Mouse (Mus musculus) midbrain, embryonic 14.5 days (tissue): ENCODE measurements around the gene Rpl29. TPM values are rescaled to one million over a fixed set of nuclear protein-coding genes. Genes with fewer than 3 reads are reported as not detected.

Experiments
- ATAC-seq: fragments of 200-750 bp; cut with Nextera tagmentation; 2 replicates; pipeline ENCODE4 v1.8.0; 2017; ENCODE audit warnings: moderate number of reproducible peaks, moderate library complexity; ENCODE audit not compliant: low FRiP score, low TSS enrichment
- DNase-seq: peaks from one replicate; pipeline ENCODE4 v3.0.0-alpha.2; 2015
- H3K27ac ChIP-seq: fragments of 300-500 bp; sonication (generic); replicated peaks from 2 replicates; pipeline ENCODE4 v1.5.1; 2014; ENCODE audit warnings: mild to moderate bottlenecking, low read depth, low read length, moderate library complexity
- H3K27me3 ChIP-seq: fragments of 300-500 bp; sonication (generic); 2 replicates; pipeline ENCODE4 v1.6.1; 2014; ENCODE audit warnings: low read length, control low read depth, mixed read lengths; ENCODE audit not compliant: control insufficient read depth, insufficient read depth
- H3K36me3 ChIP-seq: fragments of 300-500 bp; sonication (generic); 2 replicates; pipeline ENCODE4 v1.6.1; 2014; ENCODE audit warnings: low read length, control low read depth; ENCODE audit not compliant: control insufficient read depth, insufficient read depth
- H3K4me1 ChIP-seq: fragments of 300-500 bp; sonication (generic); 2 replicates; pipeline ENCODE4 v1.6.1; 2014; ENCODE audit warnings: mild to moderate bottlenecking, antibody characterized with exemption, low read length, control low read depth; ENCODE audit not compliant: control insufficient read depth, insufficient read depth
- H3K4me2 ChIP-seq: fragments of 300-500 bp; sonication (generic); 2 replicates; pipeline ENCODE4 v1.6.1; 2014; ENCODE audit warnings: mild to moderate bottlenecking, low read length, moderate library complexity
- H3K4me3 ChIP-seq: fragments of 300-500 bp; sonication (generic); replicated peaks from 2 replicates; pipeline ENCODE4 v1.5.1; 2014; ENCODE audit warnings: low read depth, low read length
- H3K9ac ChIP-seq: fragments of 300-500 bp; sonication (generic); replicated peaks from 2 replicates; pipeline ENCODE4 v1.6.1; 2014; ENCODE audit warnings: mild to moderate bottlenecking, low read length, moderate library complexity
- H3K9me3 ChIP-seq: fragments of 300-500 bp; sonication (generic); 2 replicates; pipeline ENCODE4 v1.6.1; 2016; ENCODE audit warnings: low read length, control low read depth, mixed read lengths; ENCODE audit not compliant: control insufficient read depth
- WGBS: fragments of 180-500 bp; shearing (Covaris S2); extraction: QIAGEN DNeasy Blood & Tissue Kit; methylation state at CpG from one replicate; pipeline ENCODE4 v1.1.7; 2014; 5-methylcytosine and 5-hydroxymethylcytosine counted together
- polyA plus RNA-seq: library from polyadenylated mRNA; unstranded; fragments of >200 nt; fragmentation: Nextera tagmentation; extraction: Ambion mirVana; gene quantifications from 2 replicates; pipeline ENCODE4 v1.2.1, GENCODE M21; 2014

Rpl29 gene
- polyA plus RNA-seq, 1 experiment from 2014 or later = 708 TPM

- H3K36me3 ChIP-seq = no peaks in the 10 kb centered on the region
- no peaks in the 10 kb centered on the region for H3K9me3 ChIP-seq
- H3K4me1 ChIP-seq = peaks cover 4% of the 10 kb centered on the region; the same call in 1 of the 2 replicates
- no peak for ATAC-seq
- no peak overlapping the region for H3K9ac ChIP-seq
- 61% methylated on average over 14 of the region's 14 CpGs for WGBS
- no peak for DNase-seq
- H3K4me3 ChIP-seq = no peak overlapping the region
- H3K27me3 ChIP-seq = no peaks in the 10 kb centered on the region
- no peak overlapping the region for H3K4me2 ChIP-seq
- H3K27ac ChIP-seq = no peak overlapping the region
Observed at GRCm38 (mm10) chr9:106470991-106471750, 41.9 kb downstream of the Rpl29 start.

DNA sequence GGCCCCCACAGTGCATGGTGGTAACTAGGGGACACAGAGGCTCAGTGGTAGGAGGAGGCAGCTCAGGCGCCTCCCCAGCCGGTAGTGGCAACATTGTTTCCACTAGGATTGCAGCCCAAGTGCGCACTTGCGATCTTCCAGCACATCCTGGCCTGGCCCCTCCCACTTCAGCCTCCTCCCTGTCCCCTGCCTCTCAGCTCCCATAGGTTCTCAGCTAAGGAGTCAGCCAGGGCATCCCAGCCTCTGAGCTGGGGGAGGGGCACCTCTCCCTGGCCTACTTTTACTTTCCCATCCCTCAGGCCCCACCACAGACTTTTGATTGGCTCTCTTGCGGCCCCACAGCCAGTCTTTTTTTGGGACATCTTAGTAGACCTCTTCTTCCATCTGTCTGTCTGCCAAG lies 42.6 kb downstream of the Rpl29 start:
- Histone ChIP-seq H3K9me3 (no peaks in the 10 kb centered on the region), H3K27me3 (no peaks in the 10 kb centered on the region), H3K4me2 (no peak overlapping the region), H3K27ac (no peak overlapping the region), H3K4me1 (0 out of 2 replicates have a peak, but pooled peaks cover 4% of the 10 kb centered on the region), H3K4me3 (no peak overlapping the region), H3K36me3 (no peaks in the 10 kb centered on the region), H3K9ac (no peak overlapping the region)
- ATAC-seq (no peak), DNase-seq (no peak)
- 24% methylated on average over 5 of the region's 5 CpGs for WGBS

GRCm38 (mm10) chr9:106472321-106472720 lies 43.1 kb downstream of the Rpl29 start:
- no peak for DNase-seq
- WGBS = 74% methylated on average over 4 of the region's 4 CpGs
- Histone ChIP-seq H3K4me3 (no peak overlapping the region), H3K9me3 (no peaks in the 10 kb centered on the region), H3K4me1 (0 out of 2 replicates have a peak, but pooled peaks cover 4% of the 10 kb centered on the region), H3K27ac (no peak overlapping the region), H3K4me2 (no peak overlapping the region), H3K27me3 (no peaks in the 10 kb centered on the region), H3K36me3 (no peaks in the 10 kb centered on the region), H3K9ac (no peak overlapping the region)
- ATAC-seq = no peak

GRCm38 (mm10) chr9:106473081-106473752 lies 44.0 kb downstream of the Rpl29 start:
- Histone ChIP-seq H3K9me3 (no peaks in the 10 kb centered on the region), H3K27ac (no peak overlapping the region), H3K4me3 (no peak overlapping the region), H3K4me2 (no peak overlapping the region), H3K4me1 (peaks cover 12% of the 10 kb centered on the region), H3K27me3 (no peaks in the 10 kb centered on the region), H3K36me3 (no peaks in the 10 kb centered on the region), H3K9ac (no peak overlapping the region)
- whole genome bisulfite sequencing = 92% methylated on average over 16 of the region's 16 CpGs
- ATAC-seq = no peak
- DNase-seq = no peak

GRCm38 (mm10) chr9:106473753-106474105 lies 44.5 kb downstream of the Rpl29 start:
- Histone ChIP-seq H3K4me1 (peaks cover 12% of the 10 kb centered on the region), H3K36me3 (no peaks in the 10 kb centered on the region), H3K27ac (no peak overlapping the region), H3K4me2 (no peak overlapping the region), H3K4me3 (no peak overlapping the region), H3K9me3 (no peaks in the 10 kb centered on the region), H3K9ac (0 out of 2 replicates have a peak overlapping the region, but pooled peaks have one; percentile 20), H3K27me3 (no peaks in the 10 kb centered on the region)
- ATAC-seq = no peak
- WGBS = 72% methylated on average over 5 of the region's 5 CpGs
- DNase-seq = no peak

DNA sequence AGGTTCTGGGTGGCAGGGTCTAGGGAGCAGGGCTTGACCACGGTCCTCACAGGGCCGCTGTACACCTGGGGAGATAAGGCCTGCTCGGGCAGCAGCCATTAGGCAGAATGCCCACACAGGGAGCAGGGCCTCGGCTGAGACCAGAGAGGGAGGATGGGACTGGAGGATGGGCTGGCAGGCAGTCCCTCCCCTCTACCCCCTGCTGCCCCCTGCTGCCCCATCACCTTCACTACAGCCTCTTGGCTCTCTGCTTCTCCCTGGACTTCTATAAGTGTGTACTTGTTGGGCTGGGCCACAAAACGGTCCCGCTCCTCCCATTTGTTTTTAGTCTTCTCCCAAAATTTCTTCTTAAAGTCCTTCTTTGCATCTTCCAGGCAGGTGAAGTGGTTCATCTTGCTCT lies 45.2 kb downstream of the Rpl29 start:
- H3K36me3 ChIP-seq = no peaks in the 10 kb centered on the region
- 3% methylated on average over 6 of the region's 6 CpGs for WGBS
- peaks cover 12% of the 10 kb centered on the region for H3K4me1 ChIP-seq
- no peak overlapping the region for H3K4me3 ChIP-seq
- no peak overlapping the region for H3K27ac ChIP-seq
- ATAC-seq (peak; percentile 7; the same call in 1 of the 2 replicates), DNase-seq (peak; percentile 70)
- 0 out of 2 replicates have a peak overlapping the region, but pooled peaks have one; percentile 20 for H3K9ac ChIP-seq
- H3K9me3 ChIP-seq = no peaks in the 10 kb centered on the region
- no peaks in the 10 kb centered on the region for H3K27me3 ChIP-seq
- no peak overlapping the region for H3K4me2 ChIP-seq

DNA sequence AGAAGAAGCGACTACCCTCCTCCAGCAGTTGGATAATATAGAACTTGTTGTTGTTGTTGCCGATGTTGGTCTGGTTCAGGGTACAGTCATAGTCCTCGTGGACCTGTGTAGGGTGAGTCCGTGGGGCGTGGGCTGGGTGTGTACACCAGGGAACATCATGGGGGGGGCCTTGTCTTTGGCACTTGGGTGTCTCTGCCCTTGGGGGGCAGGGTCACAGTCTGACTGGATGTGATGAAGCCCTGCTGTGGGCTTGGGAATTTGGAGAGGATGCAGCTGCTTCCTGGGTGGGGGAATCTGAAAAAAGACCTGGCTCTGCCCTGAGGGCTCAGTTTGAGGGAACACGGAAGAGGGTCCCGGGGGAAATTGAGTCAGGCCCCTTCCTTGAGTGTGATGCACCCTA lies 45.8 kb downstream of the Rpl29 start:
- H3K27me3 ChIP-seq = no peaks in the 10 kb centered on the region
- WGBS = 63% methylated on average over 7 of the region's 7 CpGs
- no peak for DNase-seq
- no peak overlapping the region for H3K4me2 ChIP-seq
- 0 out of 2 replicates have a peak, but pooled peaks cover under 1% of the 10 kb centered on the region for H3K36me3 ChIP-seq
- no peak overlapping the region for H3K9ac ChIP-seq
- peaks cover 12% of the 10 kb centered on the region for H3K4me1 ChIP-seq
- H3K27ac ChIP-seq = no peak overlapping the region
- no peak for ATAC-seq
- no peak overlapping the region for H3K4me3 ChIP-seq
- H3K9me3 ChIP-seq = no peaks in the 10 kb centered on the region

GRCm38 (mm10) chr9:106475663-106476001 lies 46.4 kb downstream of the Rpl29 start, which contains the start of gene Rrp9:
Rrp9 (plus strand) TSS chr9:106475963.
- DNase-seq (no peak), ATAC-seq (no peak)
- 87% methylated on average over 10 of the region's 10 CpGs for WGBS
- Histone ChIP-seq H3K9ac (no peak within 1 kb of the TSS; the same call in 1 of the 2 replicates), H3K4me1 (peaks cover 12% of the 10 kb centered on the region), H3K9me3 (no peaks in the 10 kb centered on the region), H3K27ac (0 out of 2 replicates have a peak within 1 kb of the TSS, but pooled peaks have one; percentile 26), H3K4me3 (peak within 1 kb of the TSS; percentile 66), H3K4me2 (peak within 1 kb of the TSS; percentile 33; the same call in 1 of the 2 replicates), H3K36me3 (peaks cover 6% of the 10 kb centered on the region; the same call in 1 of the 2 replicates), H3K27me3 (no peaks in the 10 kb centered on the region)
